Mouse (Mus musculus) layer of hippocampus, adult 9-10 months (tissue): ENCODE data around the gene Odf3l1.

Source experiments
- DNase-seq: peaks from one replicate; pipeline ENCODE4 v3.0.0; 2022; ENCODE audit warnings: low spot score

Gene Odf3l1

DNA sequence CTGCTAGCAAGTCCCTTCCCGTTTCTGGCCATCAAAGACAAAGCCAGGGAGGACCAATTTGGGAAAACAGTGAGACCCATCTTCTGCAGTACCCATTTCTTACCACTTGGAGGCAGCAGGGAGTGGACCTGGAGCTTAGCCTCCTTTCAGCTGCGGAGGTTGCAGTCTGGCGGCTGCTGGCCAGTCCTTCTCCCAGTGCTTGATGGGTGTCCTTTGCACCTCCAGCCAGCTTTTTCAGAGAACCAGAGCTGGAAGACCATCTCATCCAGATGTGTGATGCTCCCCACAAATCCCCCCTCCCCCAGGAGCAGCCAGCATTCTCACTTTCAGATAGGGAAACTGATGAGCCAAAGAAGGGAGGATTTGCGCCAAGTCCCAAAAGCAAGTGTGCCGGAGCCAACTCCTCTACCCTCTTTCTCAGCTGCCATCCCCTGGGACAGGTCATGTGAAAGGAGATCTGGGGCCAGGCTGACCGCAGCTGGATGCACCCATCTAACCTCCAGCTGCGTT, 20.7 kb downstream of the Odf3l1 start:
- DNase-seq: peak; percentile 58

DNA sequence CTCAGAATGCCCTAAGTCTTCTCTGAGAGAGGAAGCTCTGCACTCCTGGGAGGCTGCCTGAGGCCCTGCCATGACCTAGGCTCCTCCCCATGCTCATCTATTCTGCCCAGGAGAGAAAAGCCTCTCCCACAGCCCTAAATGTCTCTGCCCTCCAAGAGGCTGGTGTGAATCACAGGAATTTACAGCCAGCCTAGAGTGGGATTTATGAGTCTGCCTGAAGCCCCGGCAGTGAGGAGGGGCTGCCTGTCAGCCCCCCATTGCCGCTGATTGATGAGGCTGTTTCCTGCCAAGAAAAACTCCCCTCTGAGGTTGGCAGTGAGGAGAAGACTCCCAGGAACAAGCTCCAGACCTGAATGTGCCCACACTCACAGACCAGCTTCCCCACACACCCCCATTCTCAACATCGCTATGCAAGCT, 22.2 kb downstream of the Odf3l1 start:
- no peak for DNase-seq

DNA sequence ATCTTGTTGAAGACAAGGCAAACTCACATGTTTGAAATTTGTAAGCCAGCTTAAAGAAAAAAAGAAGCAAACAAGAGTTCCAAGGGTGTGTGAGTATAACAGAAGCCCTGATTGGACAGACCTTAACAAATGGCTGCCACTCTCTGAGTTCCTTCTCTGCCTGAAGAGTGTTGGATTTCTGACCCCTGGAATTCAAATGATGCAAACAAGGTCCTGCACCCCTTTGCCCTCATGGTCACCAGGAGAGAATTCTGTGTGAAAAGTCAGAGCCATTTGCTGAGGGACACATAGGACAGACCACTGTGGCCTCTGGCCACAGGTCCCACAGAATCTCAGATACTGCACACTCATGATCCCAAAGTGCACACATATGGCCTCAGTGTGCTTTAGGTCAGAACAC, 22.6 kb downstream of the Odf3l1 start:
- no peak for DNase-seq

DNA sequence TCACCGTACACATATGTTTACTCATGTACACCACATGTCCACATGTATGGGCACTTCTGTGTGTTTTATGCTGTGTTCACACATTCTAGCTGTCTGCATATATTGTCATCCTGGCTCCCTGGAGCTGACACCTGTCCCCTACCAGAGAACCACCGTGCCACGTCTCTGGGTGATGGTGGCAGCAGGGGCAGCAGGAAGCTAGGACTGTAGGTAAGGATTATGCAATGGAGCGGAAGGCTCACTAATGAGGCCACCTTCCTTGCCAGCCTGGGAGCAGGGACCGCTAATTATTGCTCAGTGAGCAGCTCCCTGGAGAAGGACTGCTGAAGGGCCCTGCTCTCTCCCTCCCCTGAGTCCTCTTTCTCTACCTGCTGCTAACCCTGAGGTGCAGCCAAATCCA, 23.8 kb downstream of the Odf3l1 start:
- no peak for DNase-seq

DNA sequence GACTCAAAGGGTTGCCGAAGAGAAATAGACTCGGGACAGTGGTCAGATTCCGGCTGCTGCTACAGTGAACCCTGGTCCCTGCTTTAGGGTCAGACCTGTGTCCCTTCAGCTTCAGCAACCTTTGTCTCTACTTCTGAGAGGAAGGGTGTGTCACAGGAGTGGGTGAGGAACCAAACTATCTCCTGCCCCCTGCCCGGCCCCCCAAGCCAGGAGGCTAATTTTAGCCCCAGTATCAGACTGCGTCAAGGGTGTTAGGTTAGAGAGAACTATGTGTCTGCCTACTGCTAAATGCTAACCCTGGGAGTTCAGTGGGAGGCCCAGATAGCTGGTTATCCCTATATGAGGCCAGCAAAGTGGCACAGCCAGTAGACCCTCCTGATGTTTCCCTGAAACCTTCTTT, 29.3 kb downstream of the Odf3l1 start:
- DNase-seq: no peak

DNA sequence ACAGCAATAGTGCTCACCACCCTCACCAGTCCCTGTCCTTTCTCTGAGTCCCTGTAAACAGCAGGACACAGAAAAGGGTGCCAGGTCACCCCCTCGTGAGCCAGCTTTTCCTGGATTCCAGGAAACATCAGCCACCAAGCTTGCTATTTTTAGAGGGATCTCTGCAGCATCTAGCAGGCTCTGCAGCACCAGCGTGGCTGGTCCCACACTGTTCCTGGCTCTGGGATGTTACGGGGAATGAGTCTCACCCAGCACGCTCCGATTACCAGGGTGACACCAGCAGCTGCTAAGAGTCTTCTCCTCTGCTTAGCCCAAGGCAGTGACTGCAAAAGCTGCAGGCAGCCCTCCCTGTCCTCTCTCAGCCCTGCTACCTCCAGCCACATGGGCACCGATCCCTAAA, 31.6 kb downstream of the Odf3l1 start:
- no peak for DNase-seq

DNA sequence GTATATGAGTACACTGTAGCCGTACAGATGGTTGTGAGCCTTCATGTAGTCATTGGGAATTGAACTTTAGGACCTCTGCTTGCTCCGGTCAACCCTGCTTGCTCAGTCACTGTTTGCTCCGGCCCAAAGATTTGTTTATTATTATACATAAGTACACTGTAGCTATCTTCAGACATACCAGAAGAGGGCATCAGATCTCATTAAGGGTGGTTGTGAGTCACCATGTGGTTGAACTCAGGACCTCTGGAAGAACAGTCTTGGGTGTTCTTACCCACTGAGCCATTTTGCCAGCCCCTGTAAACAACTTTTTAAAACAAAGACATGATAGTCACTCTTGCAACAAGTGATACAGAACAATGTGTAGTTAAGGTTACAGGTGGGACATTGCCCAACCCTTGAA, 32.6 kb downstream of the Odf3l1 start:
- DNase-seq: no peak

DNA sequence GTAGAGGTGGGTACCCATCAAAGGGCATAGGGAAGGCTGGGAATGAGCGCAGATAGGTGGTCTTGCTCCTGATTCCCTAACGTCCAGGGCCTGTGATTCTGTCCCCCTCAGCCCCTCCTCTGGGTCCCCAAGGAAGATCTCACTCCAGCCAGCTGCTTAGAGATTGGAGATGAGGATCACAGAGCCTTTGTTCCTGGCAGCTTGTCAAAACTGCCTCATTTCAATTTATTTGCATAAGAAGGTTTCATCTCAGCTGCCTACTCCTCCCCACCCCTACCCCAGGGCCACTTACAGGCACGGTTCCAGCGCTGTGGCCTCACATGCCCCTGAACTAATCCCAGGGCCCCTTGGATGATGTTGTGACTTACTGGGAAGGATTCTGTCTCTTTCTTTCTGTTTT, 34.3 kb downstream of the Odf3l1 start:
- no peak for DNase-seq

DNA sequence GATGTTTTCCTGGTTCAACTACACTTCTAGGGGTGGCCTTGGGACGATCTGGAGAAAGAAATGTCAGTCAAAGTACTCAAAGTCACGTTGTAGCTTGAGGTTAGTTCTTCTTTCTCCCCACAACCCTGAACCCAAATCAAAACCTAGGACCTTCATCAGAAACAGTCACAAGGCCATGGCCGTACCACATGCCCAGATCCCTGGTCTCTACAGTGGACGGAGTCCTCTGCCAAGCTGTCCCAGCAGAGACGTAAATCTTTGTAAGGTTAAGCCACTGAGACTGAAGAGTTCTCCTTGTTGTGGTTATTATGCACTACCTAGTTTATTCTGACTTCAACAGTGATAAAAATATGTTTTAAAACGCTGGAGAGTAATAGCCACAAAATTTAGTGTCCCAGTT, 35.6 kb downstream of the Odf3l1 start:
- DNase-seq: no peak

DNA sequence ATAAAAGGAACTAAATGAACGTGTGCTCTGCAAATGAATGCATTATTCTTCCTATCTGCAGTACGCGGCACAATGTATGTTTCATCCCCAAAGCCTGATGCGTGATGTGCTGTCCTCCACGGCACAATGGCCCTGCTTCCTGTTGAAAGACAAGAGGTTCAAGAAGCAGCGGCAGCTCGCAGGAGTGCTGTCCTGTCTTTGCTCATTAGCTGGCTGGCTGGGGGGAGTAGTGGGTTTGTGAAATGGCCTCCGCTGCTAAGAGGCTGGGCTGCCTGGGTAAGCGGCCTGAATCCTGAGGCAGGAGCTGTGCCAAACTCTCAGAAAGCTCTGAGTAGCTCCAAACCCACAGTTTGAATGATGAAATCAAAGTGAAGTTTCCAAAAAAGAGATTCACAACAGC, 36.3 kb downstream of the Odf3l1 start:
- DNase-seq: no peak

DNA sequence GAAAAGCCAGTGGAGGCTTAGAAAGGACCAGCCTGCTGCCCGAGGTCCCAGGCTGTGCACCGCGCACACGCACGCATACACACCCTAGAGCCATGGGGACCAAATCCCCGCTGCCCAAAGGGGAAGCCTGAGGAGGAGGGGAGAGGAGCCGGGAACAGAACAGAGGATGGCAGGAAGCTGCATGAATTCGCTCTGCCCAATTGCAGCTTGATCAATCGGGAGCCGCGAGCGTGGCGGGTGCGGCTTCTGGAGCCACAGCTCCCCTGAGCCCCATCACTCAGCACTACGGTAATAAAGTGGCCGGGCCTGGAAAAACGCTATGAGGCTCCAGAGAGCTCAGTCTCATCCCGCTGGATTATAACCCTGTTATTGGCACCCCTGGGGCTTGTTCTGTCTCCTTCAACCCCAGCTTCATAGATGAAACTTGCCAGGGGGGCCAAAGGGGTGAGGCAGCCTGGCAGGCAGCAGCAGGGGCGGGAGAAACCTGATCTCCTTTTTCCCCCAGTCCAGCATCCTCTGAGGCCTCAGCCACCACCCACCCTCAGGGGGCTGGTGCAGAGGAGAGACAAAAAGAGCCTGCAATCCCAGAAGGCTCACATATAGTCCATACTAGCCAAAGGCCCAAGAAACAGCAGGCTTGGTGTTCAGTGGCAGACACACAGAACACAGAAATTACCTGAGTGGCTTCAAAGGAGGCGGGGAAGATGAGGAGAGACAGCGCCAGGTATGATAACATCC, 38.8 kb downstream of the Odf3l1 start:
- no peak for DNase-seq

DNA sequence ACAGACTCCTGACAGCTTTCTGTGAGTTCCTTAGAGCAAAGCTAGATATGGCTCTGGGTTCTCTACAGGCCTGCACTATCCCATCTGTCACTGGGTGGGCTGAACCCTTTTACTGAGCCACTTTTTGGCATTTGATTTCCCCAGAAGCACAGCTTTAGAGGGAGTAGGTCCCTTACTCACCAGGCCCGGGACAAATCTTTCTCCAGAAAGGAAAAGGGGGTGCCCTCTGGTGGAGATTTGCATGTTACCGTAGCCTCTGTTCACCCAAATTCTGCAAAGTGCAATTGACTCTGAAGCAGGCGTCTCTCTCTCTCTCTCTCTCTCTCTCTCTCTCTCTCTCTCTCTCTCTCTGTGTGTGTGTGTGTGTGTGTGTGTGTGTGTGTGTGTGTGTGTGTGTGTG, 39.6 kb downstream of the Odf3l1 start:
- DNase-seq: no peak

DNA sequence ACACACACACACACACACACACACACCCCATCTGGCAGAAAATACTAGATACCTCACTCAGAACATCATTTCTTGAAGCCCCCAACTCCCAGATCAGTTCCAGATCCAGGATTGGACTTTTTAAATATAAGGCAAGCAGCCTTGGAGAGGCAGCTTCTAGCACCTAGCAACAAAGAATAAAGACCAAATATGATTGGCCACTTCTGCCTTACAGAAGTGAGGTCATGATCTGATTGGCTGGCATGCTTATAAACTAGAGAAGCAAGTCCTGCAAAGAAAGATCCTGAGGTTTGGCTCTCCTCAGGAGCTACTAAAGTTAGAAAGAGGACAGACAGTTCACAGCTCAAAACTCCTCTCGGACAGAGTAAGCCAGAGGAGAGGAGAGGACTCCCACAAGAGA, 53.6 kb downstream of the Odf3l1 start:
- no peak for DNase-seq

DNA sequence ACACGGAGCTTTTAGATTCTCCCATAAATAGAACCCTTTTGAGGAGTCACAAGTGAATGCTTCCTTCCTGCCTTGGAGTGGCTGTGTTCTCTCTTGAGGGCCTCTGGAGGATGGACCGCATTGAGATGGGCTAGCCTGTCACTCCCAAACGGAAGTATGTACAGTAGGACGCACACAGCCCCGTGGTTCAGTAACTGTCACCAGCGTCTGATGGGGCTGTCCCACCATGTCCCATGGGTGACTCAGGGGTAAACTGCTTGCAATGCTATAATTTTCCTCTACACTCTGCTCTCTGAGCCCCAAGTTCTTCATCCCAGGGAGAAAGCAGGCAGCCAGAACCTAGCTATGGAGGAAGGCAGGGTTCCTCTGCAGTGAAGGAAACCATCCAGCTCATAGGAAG, 56.5 kb downstream of the Odf3l1 start:
- no peak for DNase-seq

DNA sequence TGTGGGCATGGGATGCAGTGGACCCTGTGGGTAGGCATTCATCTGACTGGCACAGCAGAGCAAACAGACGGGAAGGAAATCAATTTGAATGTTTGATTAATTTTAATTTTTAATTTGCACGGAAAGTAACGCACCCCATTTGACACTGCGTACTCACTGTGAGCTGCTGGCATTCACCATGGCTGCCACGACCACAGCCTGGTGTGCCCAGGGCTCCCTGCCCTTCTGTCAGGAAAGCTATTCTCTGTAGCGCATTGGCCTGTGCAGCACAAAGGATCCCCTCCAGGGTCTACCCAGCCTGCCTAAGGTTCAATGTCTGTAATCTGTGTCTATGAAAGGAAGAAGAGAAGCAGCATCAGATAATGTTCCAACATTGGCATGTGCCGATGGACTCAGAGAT, 61.3 kb downstream of the Odf3l1 start:
- no peak for DNase-seq
